Mouse (Mus musculus) brain, embryonic 18.5 days (tissue): Measurements from ENCODE around the gene Aspg.

ENCODE experiments used
- DNase-seq: peaks from one replicate; pipeline ENCODE4 v3.0.0-alpha.2; 2012; ENCODE audit warnings: low read depth, low spot score

Aspg gene

DNA sequence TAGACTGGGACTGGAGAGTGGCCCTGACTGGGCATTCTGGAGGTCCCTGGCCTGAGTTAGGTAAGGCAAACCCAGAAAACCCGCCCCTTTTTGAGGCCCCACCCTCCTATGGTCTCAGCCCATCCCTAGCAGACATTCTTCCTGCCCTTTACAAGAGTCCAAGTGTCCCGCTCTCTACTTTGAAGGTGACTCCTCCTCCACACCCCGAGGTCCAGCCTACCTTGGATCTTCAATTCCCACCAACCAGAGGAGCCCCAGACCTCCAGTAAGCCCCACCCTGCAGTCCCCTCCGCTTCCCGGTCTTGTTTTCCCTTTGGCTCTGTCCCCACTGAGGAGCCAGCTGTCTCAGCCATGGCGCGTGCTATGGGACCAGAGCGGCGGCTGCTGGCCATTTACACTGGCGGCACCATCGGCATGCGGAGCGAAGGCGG lies at the start of gene Aspg:
TSS of gene Aspg (plus strand) at position 139 of the 431 bp plus-strand sequence.
- DNase-seq: no peak

DNA sequence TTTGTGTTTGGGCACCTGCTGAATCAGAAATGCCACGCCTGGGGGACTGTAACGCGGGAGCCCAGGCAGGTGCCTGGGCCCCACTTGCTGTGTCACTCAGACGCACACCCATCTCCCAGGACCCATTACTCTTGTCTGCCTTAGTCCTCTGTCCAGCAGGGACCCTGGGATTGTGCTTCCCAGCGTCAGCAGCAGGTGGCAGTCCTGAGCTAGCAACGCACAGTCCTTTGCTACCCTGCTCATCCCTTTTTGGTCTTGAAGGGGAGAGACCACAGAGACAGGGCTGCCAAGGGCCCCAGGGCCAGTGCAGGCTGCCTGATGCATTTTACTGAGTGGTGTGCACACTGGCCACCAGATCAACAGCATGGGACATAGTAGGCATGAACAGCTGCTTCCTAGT lies 28.8 kb upstream of the Aspg start:
- DNase-seq: no peak

DNA sequence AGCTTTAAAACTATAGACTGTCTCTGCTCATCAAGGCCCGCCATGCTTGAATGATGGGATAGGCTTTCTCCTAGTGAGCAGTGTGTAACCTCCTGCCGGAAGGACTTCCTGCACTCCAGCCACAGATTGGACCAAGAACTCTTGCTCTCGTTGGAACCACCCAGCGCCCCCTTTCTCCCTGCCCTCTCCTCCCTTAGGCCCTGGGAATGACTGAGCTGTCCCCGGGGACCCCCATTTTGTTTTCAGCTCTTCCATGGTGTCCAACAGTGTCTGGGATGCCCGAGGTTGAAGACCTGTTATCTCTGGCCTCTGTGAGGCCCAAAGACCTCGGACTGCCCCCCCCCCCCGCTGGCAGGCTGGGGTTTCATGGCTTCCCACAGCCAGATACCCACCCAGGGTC lies 26.6 kb upstream of the Aspg start:
- no peak for DNase-seq

DNA sequence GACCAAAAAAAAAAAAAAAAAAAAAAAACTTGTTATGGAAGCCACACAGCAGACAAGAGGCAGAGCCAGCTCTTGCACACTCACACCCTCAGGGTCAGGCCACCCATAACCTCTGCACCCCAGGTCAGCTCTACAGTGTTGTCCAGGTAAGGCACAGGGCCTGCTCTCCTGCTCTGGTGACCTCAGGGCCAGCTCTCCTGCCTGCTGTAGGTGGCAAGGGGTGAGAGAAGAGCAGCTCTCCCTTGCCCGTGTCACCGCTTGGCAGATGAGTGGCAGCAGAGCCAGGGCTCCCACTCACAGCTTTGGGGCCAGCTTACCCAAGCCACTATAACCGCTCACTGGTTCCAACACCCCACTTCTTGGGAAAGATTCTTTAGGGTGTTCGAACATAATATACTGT lies 25.6 kb upstream of the Aspg start:
- no peak for DNase-seq

DNA sequence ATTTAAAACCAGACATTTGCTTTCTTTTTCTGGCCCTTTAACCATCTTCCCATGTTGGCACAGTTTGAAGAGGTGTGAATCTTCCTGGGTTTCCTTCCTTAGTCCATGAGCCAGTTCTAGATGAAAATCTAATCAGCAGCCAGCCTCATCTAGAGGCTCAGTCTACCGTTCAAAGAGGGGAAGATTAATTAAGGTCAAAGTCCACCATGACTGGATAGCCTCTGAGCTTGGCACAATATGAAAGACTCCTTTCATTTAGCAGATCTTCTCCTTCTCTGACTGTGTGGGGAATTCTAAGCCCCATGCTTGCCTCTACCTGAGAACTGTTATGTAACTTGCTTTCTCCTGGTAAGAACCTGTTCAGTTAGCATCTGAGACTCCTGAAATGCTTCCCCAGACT lies 24.2 kb upstream of the Aspg start:
- no peak for DNase-seq

DNA sequence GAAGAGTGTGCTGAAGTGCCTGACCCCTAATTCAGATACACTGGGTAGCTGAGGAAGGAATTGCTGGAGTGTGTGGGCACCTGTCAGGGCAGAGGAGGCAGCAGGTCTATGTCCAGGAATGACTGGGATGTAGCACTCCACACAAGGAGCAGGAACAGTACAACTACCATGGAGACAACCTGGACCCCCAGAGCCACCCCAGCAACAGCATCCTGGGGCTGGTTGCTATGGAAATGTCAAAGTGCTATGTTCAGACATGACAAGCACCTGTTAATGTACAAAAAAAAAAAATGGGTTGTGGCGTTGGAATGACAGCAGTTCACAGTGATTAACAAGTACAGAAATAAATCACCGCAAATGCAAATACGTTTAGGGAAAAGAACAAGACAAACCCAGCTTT lies 20.2 kb upstream of the Aspg start:
- no peak for DNase-seq

DNA sequence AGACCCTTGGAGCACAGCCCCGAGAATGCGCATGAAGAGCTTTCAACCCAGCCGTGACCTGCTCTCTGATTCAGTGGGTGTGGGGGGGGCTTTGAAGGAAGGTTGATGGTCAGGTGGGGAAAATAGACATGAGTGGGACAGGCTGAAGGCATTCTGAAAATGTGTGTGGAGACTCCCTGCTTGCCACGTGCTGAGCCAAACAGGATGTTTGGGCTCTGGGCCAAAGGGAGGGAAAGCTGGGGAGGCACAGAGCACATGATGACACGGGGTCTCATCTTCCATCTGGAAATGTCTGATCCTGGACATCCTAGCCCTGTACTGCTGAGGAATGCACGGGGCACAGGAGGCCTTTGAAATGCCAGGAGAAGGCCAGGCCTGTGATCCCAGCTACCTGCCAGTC lies 19.8 kb upstream of the Aspg start:
- DNase-seq: no peak

DNA sequence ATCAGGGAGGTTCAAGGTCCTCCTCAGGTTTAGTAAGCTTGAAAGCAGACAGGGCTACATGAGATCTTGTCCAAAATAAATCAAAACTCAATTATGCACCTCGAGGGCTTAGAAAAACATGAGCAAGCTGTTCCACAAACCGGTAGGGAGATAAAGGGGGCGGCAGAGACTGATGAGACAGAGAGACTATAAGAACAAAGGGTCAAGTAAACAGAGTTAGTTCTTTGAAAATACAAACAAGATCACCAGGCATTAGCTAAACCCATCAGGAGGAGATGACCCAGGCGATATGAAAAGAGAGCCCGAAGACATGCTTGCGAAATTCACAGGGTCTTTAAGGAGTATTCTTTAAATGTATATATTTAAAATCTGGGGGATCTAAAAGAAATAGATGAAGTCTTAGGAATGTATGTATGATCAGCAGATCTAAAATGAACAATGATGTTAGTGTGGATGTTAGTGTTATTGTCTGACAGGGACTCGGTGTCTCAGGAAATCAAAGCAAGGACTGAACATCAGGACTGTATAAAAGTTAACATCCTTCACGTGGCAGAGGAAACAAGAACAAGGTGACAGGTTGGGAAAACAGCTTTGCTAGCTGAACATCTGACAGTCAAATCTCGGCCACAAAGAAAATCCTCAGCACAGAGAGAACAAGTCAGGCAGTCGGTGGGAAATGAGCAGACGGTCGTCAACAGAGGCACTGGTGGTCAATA lies 17.7 kb upstream of the Aspg start:
- DNase-seq: no peak

DNA sequence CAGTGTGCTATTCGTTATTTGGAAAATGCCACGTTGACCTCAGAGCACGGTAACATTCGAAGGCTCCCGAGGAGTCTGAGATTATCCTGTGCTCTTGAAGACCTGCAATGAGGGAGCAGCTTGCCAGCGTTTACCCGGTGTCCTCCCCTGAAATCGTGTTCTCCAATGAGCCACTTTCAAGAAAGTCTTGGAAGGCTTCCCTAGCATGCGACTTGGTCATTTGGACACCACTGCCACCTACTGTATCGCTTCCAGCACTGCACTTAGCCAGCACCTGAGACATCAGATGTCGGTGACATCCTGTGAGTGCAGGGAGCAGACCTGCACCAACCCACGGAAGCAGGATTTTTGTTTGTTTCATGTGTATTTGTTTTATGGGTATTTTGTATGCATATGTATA lies 15.4 kb upstream of the Aspg start:
- peak; percentile 45 for DNase-seq

DNA sequence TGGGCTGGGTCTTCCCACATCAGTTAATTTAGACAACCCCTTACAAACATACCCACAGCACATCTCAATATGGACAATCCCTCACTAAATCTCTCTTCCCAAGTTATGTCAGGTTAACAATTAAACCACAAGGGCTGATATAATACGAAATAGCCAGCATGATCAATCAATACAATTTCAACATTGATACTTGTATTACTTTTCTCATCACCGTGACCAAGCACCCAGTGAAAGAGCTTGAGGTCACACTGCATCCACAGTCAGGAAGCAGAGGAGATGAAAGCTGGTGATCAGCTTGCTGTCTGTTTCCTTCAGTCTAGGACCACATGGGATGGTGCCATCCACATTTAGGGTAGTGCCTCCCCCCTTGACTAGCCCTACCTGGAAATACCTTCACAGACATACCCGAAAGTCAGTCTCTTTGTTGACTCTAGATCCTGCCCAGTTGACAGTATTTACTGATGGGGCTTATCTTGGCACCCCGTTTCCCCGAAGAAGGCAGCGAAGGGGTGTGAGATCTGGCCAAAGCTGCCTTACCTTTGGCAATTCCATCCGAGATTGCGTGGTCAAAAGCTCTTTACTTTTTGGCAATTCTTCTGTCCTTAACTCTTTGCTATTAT lies 12.1 kb upstream of the Aspg start:
- no peak for DNase-seq

DNA sequence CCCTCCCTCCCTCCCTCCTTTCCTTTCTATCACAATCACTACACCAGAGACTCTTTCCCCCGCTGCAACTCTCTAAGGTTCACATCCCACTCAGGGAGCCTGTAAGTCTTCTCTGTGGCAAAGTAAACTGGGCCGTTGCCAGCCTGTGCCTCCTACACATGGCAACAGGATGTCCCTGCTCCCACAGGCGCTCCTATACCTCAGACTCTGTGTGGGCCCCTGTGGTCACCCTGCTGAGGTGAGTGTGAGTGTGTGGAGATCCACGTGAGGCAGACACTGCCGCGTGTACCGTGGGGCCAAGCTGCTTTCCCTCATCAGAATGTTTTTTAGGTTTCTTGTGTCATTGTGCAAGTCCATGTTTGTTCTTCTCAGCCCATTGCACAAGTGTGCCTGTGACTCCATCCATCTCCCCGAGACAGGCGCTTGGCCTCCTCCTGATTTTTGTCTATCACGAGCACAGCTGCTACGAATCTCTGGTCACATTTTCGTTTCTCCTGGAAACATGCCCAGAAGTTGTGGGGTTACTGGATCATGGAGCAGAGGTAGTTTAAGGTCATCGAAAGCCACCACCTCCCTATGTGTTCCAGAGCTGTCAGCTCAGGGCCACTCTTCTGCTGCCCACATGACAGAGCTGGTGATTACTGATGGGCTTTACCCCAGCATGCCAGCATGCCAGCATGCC lies 10.3 kb upstream of the Aspg start:
- no peak for DNase-seq

DNA sequence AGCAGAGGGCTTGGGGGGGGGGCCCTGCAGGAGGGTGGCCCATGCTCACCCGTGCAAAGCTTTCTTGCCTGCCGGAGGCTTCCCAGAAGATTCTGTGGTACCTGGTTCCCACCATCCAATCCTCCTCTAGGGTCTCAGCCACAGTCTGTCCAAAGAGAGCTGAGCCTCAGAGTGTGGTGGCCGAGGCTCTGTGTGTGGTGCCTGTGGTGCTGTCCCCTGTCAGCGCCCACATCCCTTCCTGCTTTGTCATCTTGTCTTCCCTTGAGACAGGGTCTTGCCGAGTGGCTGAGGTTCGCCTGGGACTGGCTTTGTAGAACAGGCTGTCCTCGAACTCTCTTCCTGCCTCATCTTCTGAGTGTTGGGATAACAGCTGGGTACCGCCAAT lies 9.8 kb upstream of the Aspg start:
- no peak for DNase-seq

DNA sequence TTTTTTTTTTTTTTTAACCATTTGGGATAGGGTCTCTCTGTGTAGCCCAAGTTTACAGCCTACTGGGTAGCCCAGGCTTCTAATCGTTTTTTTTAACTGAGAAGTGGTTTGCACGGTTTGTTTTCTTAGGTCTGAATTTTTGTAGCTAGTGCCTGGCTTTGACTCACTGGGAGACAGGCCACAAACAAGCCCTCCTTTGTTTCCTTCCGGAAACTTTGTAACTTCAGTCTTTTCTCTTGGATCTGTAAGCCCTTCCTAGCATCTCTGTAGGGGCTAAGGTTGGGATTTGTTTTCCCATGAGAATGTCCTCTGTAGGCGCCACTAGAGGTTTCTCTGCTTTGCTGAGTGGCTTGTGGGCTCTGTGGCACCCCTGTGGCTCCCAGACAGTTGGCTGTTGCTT lies 6.4 kb upstream of the Aspg start:
- DNase-seq: no peak

DNA sequence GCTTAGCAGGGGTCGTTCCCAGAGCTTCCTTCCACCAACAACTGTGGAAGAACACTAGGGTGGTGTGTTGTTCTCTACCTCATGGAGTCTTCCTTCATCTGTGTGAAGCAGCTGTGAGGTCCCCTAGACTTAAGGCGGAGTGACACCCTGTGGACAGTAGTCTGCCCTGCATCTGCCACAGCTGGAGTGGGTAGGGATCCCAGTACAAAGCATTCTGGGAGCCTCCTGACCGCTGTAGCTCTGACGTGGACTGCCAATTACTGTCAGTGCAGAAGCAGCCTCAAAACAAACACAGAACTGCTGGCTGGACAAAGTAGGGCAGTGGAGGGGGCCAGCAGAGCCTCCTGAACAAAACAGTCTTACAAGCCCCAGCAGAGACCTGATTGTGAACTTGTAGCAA lies 5.4 kb upstream of the Aspg start:
- no peak for DNase-seq

DNA sequence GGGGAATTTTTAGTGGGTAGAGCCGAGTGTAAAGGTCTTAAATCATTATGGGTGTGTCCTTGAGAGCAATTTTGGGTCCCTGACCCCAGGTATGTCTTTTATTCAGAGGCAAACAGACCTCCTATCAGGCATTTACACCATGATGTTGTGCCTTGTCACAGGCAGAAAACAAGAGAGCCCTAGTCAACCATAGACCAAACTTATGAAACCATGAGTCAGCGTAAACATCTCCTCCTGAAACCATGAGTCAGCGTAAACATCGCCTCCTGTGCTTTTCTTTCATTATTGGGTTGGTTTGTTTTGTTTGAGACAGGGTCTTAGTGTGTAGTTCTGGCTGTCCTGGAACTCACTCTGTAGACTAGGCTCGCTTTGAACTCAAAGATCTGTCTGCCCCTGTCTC lies 3.3 kb upstream of the Aspg start:
- DNase-seq: no peak

DNA sequence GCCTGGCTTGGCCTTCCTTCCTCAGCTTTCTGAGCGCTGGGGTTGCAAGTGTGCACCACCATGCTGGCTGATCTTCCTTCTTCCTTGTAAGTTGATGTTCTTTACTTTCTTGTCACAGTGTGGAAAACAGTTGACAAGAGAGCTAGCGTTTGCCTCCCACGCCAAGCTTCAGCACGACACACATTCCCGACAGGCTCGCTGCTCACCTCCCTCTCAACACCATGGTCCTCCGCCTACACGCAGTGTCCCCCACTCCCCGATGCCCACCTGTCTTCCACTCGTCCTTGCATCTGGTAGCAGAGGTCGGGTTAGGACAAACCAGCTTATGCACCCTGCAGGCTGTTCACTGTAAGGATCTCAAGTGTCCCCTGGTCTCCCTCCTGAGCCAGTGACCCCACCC lies 1.6 kb upstream of the Aspg start:
- no peak for DNase-seq

DNA sequence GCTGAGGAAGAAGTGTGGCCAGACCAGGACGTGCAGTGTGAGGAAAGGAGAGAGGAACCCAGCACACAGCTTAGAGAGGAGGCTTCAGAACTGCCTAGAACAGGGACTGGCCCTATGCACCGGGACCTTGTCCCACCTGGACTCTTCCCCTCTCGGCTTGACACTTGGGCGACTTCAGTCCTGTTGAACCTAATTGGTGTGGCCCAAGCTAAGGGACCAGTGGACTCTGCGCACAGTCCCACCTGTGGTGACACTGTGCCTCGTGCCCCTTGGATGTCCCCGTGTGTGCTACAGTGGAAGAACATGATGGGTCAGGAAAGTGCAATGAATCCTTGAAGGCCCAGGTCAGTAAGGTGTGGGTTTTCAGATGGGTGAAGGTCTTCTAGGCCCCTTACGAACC lies 1.2 kb downstream of the Aspg start:
- no peak for DNase-seq

DNA sequence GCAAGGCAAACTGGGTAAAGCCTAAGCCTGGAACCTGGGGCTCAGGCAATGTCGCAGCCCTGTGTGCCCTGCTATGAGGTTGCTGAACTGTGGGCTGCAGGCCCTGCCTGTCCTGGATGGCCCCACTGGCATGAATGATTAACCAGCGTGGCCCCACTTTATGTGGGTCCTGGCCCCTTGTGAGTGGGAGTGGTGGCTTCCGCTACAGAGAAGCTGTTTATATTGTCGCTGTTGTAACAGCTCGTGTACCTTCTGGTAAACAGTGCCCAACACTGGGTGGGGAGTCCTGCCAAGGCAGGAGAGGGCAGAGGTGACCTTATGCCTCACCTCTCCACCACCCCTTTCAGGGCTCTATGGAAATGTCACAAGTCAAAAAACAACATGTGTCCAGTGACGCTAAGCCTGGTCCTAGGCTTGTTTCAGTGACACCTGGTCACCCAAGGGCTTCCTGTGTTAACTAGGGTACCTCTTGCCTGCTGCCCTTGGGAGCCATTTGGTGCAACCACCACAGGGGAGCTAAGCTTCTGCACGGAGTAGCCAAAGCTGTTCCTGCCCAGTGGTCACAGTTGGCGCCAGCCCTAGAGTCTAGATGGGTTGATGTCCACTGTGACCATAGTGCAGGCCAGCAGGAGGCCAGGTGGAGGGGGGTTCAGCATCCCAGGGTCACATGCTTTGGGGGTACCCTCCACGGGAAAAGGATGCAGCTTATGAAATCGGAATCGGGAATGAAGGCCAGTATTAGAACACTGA lies 2.4 kb downstream of the Aspg start:
- DNase-seq: no peak

DNA sequence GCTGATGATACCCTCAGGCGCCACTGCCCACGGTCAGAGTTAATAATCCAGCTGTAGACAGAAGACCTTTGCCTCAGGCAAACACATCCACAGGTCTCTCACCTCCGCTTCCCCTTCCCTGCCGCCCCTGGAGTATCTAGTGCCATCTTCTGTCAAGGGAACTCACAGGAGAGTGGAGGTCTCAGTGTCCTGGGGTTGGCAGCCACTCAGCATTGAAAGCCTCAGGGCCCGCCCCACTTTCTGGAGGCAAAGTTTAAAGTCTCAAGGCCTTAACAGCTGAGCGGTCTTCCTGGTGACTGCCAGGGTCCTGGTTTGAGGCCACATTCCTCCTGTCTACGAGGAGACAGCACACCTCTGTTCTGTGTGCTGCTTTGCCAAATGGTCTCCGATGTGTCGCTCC lies 3.2 kb downstream of the Aspg start:
- DNase-seq: no peak

DNA sequence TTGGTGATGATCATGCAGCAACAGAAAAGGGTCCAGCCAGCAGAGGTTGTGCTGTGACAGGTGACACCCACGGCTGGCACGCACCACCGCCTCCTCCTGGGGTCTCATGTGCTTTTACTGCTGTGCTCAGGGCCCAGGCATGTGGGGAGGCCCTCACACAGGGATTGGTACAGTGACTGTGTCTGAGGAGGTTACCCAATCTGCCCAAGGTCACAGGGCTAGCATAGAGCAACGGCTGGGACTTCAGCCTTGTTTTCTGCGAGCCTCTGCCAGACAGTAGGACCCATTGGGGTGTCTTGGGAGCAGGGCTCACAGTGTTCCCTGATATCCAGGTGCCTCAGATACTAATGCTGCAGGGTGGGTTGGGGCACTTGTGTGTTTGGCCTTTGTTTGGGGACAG lies 4.8 kb downstream of the Aspg start:
- DNase-seq: no peak

DNA sequence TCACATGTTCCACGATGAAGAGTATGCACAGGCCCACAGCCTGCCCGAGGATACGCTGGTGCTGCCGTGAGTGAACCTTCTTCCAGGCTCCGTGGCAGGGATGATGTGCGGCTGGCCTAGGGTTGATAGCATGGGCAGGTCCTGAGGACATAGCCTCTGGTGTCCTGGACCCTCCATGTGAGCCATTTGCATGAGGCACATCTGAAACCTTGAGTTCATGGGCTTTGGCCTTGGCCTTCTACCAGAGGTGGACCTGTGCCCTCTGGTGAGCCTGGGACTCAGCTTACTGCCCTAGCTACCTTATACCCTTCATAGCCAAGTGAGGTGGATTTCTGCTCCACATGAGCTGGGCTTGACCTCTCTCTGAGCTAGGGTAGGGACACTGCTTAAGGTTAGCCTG lies 5.8 kb downstream of the Aspg start:
- no peak for DNase-seq

DNA sequence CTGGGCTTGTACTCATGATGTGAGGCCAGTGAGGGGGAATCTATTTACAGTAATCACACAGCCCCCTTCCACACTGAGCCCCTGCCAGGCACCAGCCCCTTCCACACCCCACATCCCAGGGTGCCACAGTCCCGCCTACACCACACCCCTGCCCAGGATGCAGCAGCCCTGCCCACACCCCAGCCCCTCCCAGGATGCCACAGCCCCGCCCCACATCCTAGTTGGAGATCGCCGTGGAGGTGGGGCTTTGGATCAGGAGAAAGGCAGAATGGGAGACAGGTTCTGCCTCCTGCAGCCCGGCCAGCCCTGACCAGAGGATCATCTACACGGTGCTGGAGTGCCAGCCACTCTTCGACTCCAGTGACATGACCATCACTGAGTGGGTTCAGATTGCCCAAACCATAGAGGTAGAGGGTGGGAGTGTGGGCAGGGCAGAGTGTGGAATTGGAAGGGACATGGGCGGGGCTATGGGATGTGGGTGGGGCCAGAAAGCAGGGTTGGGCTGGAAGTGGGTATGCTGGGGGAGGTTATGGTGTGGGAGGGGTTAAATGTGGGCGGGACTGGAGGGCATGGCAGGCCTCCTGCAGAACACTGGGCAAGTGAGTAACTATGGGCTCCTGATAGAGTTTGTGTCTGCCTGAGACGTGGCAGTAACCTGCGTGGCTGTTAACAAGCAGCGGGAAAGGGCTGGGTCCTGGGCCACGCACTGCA lies 6.4 kb downstream of the Aspg start:
- no peak for DNase-seq
